22 mouse cellular contexts compared by ENCODE assay signal in the genomic region with DNA sequence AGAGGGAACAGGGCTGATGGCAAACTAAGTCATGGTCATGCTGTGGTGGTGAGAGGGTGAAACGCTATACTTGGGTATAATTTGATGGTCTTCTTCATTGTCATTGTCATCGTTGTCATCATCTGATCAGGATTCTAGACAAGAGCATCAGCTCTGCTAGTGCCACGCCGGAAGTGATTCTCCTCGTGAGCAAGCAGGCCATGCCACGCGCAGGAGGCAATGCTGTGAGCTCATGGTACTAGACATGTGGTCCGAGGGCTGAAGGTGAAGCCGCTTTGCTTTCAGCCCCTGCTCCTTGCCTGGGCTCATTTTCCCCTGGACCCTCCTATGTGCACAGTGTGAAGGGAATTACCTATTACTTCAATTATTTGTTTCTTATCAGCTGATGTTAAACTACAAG. TPM values are rescaled to one million over a fixed set of nuclear protein-coding genes. Genes with fewer than 3 reads are reported as not detected.
"Had no signal": no experiment of that assay in that cellular context is flagged by ENCODE, and none has a peak within 500 bp of the region (broad histone marks: within the 10 kb centered on the region; RNA-seq: fewer than 3 reads in every experiment).

No protein-coding gene starts in this region.

- H3K36me3 ChIP-seq: neural tube, embryonic 13.5 days; neural tube, embryonic 15.5 days; stomach, embryonic 15.5 days had no signal

- H3K4me3 ChIP-seq: neural tube, embryonic 13.5 days; neural tube, embryonic 15.5 days; stomach, embryonic 15.5 days had no signal

- H3K9ac ChIP-seq: neural tube, embryonic 13.5 days; neural tube, embryonic 15.5 days; stomach, embryonic 15.5 days had no signal

- DNase-seq: right cerebral cortex, adult 18-20 months; right cerebral cortex, postnatal 14 days; right cerebral cortex, postnatal 25 days; right cerebral cortex, postnatal 4 days; spleen, adult 18-20 months; thymus, adult 18-20 months; thymus, adult 2 months; thymus, postnatal 14 days; thymus, postnatal 25 days; thymus, postnatal 36 days; thymus, postnatal 4 days had no signal

- H3K4me2 ChIP-seq: neural tube, embryonic 13.5 days; neural tube, embryonic 15.5 days; stomach, embryonic 15.5 days had no signal

- H3K9me3 ChIP-seq: neural tube, embryonic 13.5 days; neural tube, embryonic 15.5 days; stomach, embryonic 15.5 days had no signal

- H3K27ac ChIP-seq: neural tube, embryonic 13.5 days; neural tube, embryonic 15.5 days; stomach, embryonic 15.5 days; stomach, postnatal 0 days had no signal

RNA-seq across cellular contexts. Expression of a gene that starts 32.3 kb away (rescaled TPM):
- total RNA-seq: neutrophil, adult 5-6 weeks had no signal
- polyA plus RNA-seq: small intestine, adult 2 months; spleen, adult 2 months; stomach, embryonic 14.5 days; stomach, embryonic 15.5 days; stomach, embryonic 16.5 days; stomach, postnatal 0 days; thymus, adult 2 months; thymus, postnatal 0 days; urinary bladder, adult 2 months had no signal
